Mouse (Mus musculus): ENCODE measurements at regions not wholly inside any gene's neighbourhood (a gene's known extent, or its start where the extent isn't known, plus 50 kb on each side); places are given as distances from the start of the nearest gene placed in this dataset.
A peak's percentile ranks its signal among the peaks of the same experiment; 100 is the strongest.

DNA sequence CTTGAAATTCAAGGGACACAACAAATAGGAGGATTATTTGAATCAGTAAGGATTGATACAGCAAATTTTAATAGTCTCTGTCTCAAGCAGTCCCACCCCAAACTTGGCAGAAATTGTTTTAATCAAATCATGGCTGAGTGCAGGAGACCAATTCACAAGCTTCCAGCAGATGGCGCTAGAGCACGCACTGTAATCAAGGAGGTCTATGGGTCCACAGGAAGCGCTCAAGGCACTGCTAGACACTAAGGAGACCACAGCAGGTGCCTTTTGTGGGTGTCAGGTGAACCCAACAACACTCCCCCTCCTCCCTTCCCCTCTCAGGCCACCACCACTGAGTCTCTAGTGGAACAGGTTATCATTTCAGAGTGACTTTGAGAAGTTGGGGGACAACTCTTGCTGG lies 115.4 kb downstream of the Sec23ip start:
- H3K4me1 ChIP-seq (ENCODE audit: insufficient read depth, low read depth, low read length): no peaks in the 10 kb centered on the region
- H3K27me3 ChIP-seq (ENCODE audit: insufficient read depth, low read length): no peaks in the 10 kb centered on the region
- no peaks in the 10 kb centered on the region for H3K36me3 ChIP-seq (replicated peaks)
- no peak overlapping the region for H3K4me3 ChIP-seq (ENCODE audit: low read depth, low read length)
- 0 out of 2 replicates have a peak, but pooled peaks have one; percentile 22 for ATAC-seq (ENCODE audit: extremely low read depth, insufficient number of reproducible peaks, low FRiP score, poor library complexity, severe bottlenecking)
- DNase-seq (ENCODE audit: low spot score): peak; percentile 10
- no peak for TF ChIP-seq GATA2 (IDR thresholded peaks at IDR 0.05; ENCODE audit: borderline replicate concordance, low read depth, low read length)
- TF ChIP-seq GATA1 (IDR thresholded peaks at IDR 0.05; ENCODE audit: borderline replicate concordance, low read length): no peak
- TF ChIP-seq CTCF (IDR thresholded peaks at IDR 0.05; ENCODE audit: low read depth, low read length): peak; percentile 75
- H3K9me3 ChIP-seq (replicated peaks): no peaks in the 10 kb centered on the region

DNA sequence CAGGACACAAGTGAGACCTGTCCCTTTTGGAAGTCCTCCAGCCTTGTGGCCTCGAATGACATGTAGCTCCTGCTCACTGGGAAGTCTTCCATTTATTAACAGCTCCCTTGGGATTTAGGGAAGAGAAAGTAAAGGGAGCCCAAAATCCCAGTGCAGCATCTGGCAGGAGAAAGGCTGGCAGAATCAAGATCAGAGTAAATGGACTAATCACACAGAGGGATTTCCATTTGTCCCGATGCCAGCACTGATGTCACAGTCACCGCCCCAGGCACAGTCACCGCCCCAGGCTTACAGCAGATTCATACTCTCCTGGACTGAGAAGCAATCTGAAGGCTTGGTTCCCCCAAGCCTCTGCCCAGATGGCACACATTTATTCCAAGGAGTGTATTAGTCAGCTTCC lies 116.0 kb downstream of the Sec23ip start:
- no peak overlapping the region for H3K4me3 ChIP-seq (ENCODE audit: low read depth, low read length)
- H3K36me3 ChIP-seq (replicated peaks): no peaks in the 10 kb centered on the region
- ATAC-seq (ENCODE audit: extremely low read depth, insufficient number of reproducible peaks, low FRiP score, poor library complexity, severe bottlenecking) (no peak), DNase-seq (ENCODE audit: low spot score) (no peak)
- TF ChIP-seq POLR2AphosphoS5 (IDR thresholded peaks at IDR 0.05; ENCODE audit: insufficient replicate concordance, low read depth, low read length): no peak
- TF ChIP-seq GATA1 (IDR thresholded peaks at IDR 0.05; ENCODE audit: borderline replicate concordance, low read length): no peak
- TF ChIP-seq GATA2 (IDR thresholded peaks at IDR 0.05; ENCODE audit: borderline replicate concordance, low read depth, low read length): no peak
- H3K27me3 ChIP-seq (ENCODE audit: insufficient read depth, low read length): no peaks in the 10 kb centered on the region
- H3K9me3 ChIP-seq (replicated peaks): no peaks in the 10 kb centered on the region
- no peaks in the 10 kb centered on the region for H3K4me1 ChIP-seq (ENCODE audit: insufficient read depth, low read depth, low read length)

DNA sequence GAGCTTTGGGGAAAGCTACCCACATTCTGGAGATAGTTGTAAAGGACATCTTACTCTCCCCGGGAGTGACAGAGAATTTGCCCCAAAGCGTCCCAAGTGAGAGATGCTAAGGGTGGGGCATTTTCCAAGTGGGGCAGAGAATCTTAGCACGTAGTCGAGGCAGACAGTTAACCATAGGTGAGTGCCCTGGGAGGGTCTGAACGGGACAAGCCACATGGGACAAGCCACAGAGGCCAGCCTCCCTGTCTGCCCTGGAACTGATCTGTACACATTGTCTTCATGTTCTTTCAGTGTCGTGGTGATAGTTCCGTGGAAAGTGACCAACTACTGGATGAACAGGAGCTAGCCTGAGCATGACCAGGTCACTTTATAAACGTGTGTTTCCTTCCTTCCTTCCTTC lies 116.6 kb downstream of the Sec23ip start:
- ATAC-seq (ENCODE audit: extremely low read depth, insufficient number of reproducible peaks, low FRiP score, poor library complexity, severe bottlenecking) (no peak), DNase-seq (ENCODE audit: low spot score) (no peak)
- Histone ChIP-seq H3K27me3 (ENCODE audit: insufficient read depth, low read length) (no peaks in the 10 kb centered on the region), H3K9me3 (replicated peaks) (no peaks in the 10 kb centered on the region), H3K4me1 (ENCODE audit: insufficient read depth, low read depth, low read length) (no peaks in the 10 kb centered on the region), H3K4me3 (ENCODE audit: low read depth, low read length) (no peak overlapping the region), H3K36me3 (replicated peaks) (no peaks in the 10 kb centered on the region)
- TF ChIP-seq POLR2AphosphoS5 (IDR thresholded peaks at IDR 0.05; ENCODE audit: insufficient replicate concordance, low read depth, low read length) (no peak), TAL1 (conservative IDR thresholded peaks at IDR 0.05; ENCODE audit: low read depth, low read length) (no peak), CTCF (IDR thresholded peaks at IDR 0.05; ENCODE audit: low read depth, low read length) (no peak), GATA1 (IDR thresholded peaks at IDR 0.05; ENCODE audit: borderline replicate concordance, low read length) (no peak), GATA2 (IDR thresholded peaks at IDR 0.05; ENCODE audit: borderline replicate concordance, low read depth, low read length) (no peak)

DNA sequence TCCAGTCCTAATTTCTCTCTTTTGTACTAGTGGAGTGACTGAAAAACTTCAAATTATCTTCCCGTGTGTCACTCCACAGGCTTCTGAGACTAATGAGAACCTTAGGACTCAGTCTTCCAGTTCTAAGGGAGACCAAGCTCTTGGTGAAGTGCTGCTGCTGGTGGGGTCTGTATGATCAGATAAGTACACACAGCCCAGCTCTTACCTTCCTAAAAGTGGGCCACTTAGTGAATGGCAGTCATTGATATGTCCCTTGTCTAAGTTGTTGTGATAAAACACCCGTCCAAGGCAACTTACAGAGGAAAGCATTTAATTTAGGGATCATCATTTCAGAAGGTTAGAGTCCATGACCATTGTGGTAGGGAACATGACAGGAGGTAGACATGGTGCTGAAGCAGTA lies 124.1 kb downstream of the Sec23ip start:
- no peak for TF ChIP-seq CTCF (IDR thresholded peaks at IDR 0.05; ENCODE audit: low read depth, low read length)
- TF ChIP-seq POLR2AphosphoS5 (IDR thresholded peaks at IDR 0.05; ENCODE audit: insufficient replicate concordance, low read depth, low read length): no peak
- no peak for TF ChIP-seq TAL1 (conservative IDR thresholded peaks at IDR 0.05; ENCODE audit: low read depth, low read length)
- no peak for TF ChIP-seq GATA1 (IDR thresholded peaks at IDR 0.05; ENCODE audit: borderline replicate concordance, low read length)
- no peak for TF ChIP-seq GATA2 (IDR thresholded peaks at IDR 0.05; ENCODE audit: borderline replicate concordance, low read depth, low read length)
- Histone ChIP-seq H3K4me1 (ENCODE audit: insufficient read depth, low read depth, low read length) (no peaks in the 10 kb centered on the region), H3K9me3 (replicated peaks) (no peaks in the 10 kb centered on the region), H3K27me3 (ENCODE audit: insufficient read depth, low read length) (no peaks in the 10 kb centered on the region), H3K4me3 (ENCODE audit: low read depth, low read length) (no peak overlapping the region), H3K36me3 (replicated peaks) (no peaks in the 10 kb centered on the region)
- ATAC-seq (ENCODE audit: extremely low read depth, insufficient number of reproducible peaks, low FRiP score, poor library complexity, severe bottlenecking) (no peak), DNase-seq (ENCODE audit: low spot score) (no peak)

DNA sequence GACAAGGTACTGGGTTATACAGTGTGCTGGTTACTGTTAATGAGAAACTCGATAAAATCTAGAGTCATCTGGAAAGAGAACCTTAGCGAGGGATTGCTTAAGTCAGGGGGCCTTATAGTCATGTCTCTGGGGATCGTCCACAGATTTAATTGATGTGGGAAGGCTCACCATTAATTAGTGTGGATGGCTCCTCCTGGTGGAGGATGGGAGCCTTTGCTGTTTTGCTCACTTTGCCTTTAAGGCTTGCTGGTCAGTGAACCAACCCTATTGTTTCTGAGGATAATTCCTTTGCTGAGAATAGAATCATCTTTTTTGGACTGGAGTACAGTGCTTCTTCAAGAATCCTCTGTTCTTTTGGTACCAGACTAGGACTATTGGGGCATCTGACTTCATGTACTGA lies 139.3 kb downstream of the Sec23ip start:
- Histone ChIP-seq H3K4me3 (ENCODE audit: low read depth, low read length) (no peak overlapping the region), H3K36me3 (replicated peaks) (no peaks in the 10 kb centered on the region), H3K9me3 (replicated peaks) (no peaks in the 10 kb centered on the region), H3K27me3 (ENCODE audit: insufficient read depth, low read length) (no peaks in the 10 kb centered on the region), H3K4me1 (ENCODE audit: insufficient read depth, low read depth, low read length) (no peaks in the 10 kb centered on the region)
- ATAC-seq (ENCODE audit: extremely low read depth, insufficient number of reproducible peaks, low FRiP score, poor library complexity, severe bottlenecking) (no peak), DNase-seq (ENCODE audit: low spot score) (no peak)
- TF ChIP-seq TAL1 (conservative IDR thresholded peaks at IDR 0.05; ENCODE audit: low read depth, low read length) (no peak), CTCF (IDR thresholded peaks at IDR 0.05; ENCODE audit: low read depth, low read length) (no peak), GATA2 (IDR thresholded peaks at IDR 0.05; ENCODE audit: borderline replicate concordance, low read depth, low read length) (no peak)

DNA sequence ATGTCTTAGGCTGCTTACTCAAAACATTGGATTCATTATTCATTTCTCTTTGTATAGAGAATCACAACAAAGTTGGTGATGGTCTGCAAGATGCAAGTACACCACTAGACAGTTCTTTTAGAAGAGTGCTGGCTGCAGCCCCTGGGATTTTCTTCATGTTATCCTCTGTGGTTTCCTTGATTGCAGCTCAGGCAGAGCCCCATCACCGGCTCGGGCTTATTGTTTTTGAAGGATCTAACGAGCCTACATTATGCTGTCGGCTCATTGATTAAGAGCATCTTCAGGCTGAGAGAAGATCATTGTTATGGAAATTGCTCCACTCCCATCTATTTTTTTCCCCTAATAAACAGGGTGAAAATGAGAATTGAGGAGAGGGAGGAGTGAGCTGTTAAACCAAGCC lies 140.8 kb downstream of the Sec23ip start:
- H3K27me3 ChIP-seq (ENCODE audit: insufficient read depth, low read length): no peaks in the 10 kb centered on the region
- no peak overlapping the region for H3K4me3 ChIP-seq (ENCODE audit: low read depth, low read length)
- H3K36me3 ChIP-seq (replicated peaks): no peaks in the 10 kb centered on the region
- DNase-seq (ENCODE audit: low spot score) (no peak), ATAC-seq (ENCODE audit: extremely low read depth, insufficient number of reproducible peaks, low FRiP score, poor library complexity, severe bottlenecking) (no peak)
- H3K9me3 ChIP-seq (replicated peaks): no peaks in the 10 kb centered on the region
- TF ChIP-seq TAL1 (conservative IDR thresholded peaks at IDR 0.05; ENCODE audit: low read depth, low read length) (no peak), CTCF (IDR thresholded peaks at IDR 0.05; ENCODE audit: low read depth, low read length) (no peak), GATA2 (IDR thresholded peaks at IDR 0.05; ENCODE audit: borderline replicate concordance, low read depth, low read length) (no peak), POLR2AphosphoS5 (IDR thresholded peaks at IDR 0.05; ENCODE audit: insufficient replicate concordance, low read depth, low read length) (no peak)
- H3K4me1 ChIP-seq (ENCODE audit: insufficient read depth, low read depth, low read length): no peaks in the 10 kb centered on the region

DNA sequence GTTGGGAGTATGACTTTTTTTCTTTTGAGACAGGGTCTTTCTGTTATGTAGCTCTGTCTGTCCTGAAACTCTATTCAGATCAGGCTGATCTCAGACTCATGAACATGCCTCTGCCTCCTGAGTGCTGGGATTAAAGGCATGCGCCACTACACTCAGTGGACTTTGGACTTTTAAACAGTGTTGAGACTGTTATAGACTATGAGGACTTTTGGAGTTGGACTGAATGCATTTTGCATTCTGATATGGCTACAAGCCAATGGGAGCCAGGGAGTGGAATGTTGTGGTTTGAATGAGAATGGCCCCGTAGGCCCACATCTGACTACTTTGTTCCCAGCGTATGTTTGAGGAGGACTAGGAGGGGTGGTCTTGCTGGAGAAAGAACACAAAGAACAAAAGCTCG lies 165.4 kb downstream of the Sec23ip start:
- no peaks in the 10 kb centered on the region for H3K4me1 ChIP-seq (ENCODE audit: insufficient read depth, low read depth, low read length)
- no peak for TF ChIP-seq GATA1 (IDR thresholded peaks at IDR 0.05; ENCODE audit: borderline replicate concordance, low read length)
- no peak for TF ChIP-seq POLR2AphosphoS5 (IDR thresholded peaks at IDR 0.05; ENCODE audit: insufficient replicate concordance, low read depth, low read length)
- TF ChIP-seq GATA2 (IDR thresholded peaks at IDR 0.05; ENCODE audit: borderline replicate concordance, low read depth, low read length): no peak
- no peak for TF ChIP-seq CTCF (IDR thresholded peaks at IDR 0.05; ENCODE audit: low read depth, low read length)
- TF ChIP-seq TAL1 (conservative IDR thresholded peaks at IDR 0.05; ENCODE audit: low read depth, low read length): no peak
- H3K4me3 ChIP-seq (ENCODE audit: low read depth, low read length): no peak overlapping the region
- H3K27me3 ChIP-seq (ENCODE audit: insufficient read depth, low read length): no peaks in the 10 kb centered on the region
- H3K9me3 ChIP-seq (replicated peaks): no peaks in the 10 kb centered on the region
- no peak for DNase-seq (ENCODE audit: low spot score)
- ATAC-seq (ENCODE audit: extremely low read depth, insufficient number of reproducible peaks, low FRiP score, poor library complexity, severe bottlenecking): no peak
- H3K36me3 ChIP-seq (replicated peaks): no peaks in the 10 kb centered on the region
